Mouse (Mus musculus) adrenal gland, adult 2 months (tissue): ENCODE measurements at regions not wholly inside any gene's neighbourhood (a gene's known extent, or its start where the extent isn't known, plus 50 kb on each side); places are given as distances from the start of the nearest gene placed in this dataset.

Experiments
- DNase-seq: peaks from one replicate; pipeline ENCODE4 v3.0.0; 2021

GRCm38 (mm10) chr2:148107607-148108115 is 60.9 kb upstream of the Foxa2 start:
- no peak for DNase-seq

- no peak for DNase-seq
Measured at GRCm38 (mm10) chr2:148110149-148110548, 63.4 kb upstream of the Foxa2 start.

DNA sequence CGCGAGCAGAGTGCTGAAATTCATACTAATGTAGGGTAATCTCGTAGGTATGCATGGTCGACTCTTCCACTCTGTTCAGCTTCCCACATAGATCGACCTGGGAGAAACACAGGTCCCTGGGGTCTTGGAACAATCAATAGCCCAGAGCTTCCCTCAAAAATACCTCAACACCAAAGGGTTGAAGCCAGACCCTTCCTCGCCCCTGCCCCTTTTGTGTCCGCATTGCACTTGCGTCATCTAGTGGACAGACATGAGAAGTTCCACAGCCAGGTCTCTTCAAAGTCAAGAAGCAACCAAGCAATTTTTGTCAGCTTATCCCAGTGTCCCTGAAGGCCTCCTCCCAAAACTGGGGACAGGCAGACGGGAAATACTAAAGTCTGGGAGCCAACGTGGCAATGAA is 65.1 kb upstream of the Foxa2 start:
- DNase-seq, result no peak

DNA sequence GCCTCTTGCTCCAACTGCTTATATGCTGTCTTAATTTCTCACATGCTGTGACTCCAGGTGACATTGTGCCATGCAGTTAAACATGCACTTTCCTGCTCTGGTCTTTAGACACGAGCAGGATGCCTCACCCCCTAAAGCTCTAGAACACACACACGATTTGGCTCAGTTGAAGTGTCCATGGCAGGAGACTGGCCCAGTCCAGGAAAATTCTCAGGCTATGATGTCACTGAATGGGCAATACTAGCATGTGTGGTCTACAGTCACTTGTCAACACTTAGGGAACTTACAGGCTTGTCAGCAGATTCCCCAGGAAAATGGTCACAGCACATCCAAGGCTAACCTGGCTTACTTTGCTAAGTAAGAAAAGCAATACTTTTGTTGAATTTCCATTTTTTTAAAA is 66.4 kb upstream of the Foxa2 start:
- no peak for DNase-seq

DNA sequence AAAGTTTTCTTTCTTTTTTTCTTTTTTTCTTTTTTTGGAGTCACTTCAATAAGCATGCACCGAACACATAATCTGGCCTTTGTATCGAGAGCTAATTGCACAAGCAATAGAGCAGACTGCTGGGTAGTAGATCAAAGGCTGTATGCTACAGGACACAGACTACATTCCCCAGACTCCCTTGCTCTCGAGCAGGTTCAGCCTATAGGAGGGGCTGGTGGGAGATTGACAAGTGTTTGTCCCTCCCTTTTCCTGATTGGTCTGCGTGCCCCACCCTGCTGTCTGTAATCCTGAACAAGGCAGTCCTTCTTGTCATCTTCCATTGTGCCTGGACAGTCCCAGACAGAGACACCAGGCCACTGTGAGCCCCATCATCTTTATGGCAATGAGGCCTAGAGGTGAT is 67.8 kb upstream of the Foxa2 start:
- DNase-seq, result no peak

GRCm38 (mm10) chr2:148116033-148116790 is 69.4 kb upstream of the Foxa2 start:
- no peak for DNase-seq

GRCm38 (mm10) chr2:148117420-148117819 is 70.7 kb upstream of the Foxa2 start:
- no peak for DNase-seq

DNA sequence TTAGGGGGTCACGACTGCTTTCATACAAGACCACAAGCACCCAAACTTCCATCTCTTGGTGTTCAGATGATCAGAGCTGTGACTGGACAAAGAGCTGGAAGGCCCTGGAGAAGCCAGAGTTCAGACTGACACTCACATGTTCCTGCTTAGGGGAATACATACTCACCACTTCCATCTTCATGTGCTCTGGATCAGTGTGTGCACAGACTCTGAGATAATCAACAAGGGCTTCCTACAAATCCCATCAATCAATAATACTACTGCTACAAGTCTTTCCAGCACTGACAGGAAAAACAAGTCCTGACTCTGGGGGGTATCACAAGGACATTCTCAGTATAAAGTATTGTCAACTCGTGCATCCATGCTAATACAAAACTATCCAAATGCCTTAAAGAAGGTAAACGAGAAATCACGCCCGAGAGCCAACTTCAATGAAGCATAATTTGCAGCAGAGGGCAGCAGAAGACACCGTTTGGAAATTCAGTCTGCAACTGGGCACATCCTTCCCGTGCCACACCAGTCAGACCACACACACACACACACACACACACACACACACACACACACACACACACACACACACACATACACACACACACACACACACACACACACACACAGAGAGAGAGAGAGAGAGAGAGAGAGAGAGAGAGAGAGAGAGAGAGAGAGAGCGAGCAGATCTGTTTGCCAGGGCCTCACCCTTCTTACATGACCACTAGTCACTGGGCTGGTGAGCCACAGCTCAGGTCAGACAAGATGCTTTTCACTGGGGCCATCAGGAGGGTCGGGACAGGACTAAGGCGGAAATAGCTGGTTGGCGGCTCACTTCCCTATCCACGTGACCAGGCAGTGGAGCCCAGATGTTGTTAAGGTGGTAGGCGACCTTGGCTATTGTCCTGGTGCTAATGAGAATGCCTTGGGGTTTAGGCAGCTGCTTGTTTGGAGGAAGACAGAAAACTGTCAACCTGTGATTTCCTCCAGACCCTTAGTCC is 75.4 kb upstream of the Foxa2 start:
- DNase-seq, result peak; percentile 34

- no peak for DNase-seq
Measured at GRCm38 (mm10) chr2:148123780-148124179, 77.0 kb upstream of the Foxa2 start.

- DNase-seq, result peak; percentile 19
Measured at GRCm38 (mm10) chr2:148133811-148134210, 87.0 kb upstream of the Foxa2 start.

DNA sequence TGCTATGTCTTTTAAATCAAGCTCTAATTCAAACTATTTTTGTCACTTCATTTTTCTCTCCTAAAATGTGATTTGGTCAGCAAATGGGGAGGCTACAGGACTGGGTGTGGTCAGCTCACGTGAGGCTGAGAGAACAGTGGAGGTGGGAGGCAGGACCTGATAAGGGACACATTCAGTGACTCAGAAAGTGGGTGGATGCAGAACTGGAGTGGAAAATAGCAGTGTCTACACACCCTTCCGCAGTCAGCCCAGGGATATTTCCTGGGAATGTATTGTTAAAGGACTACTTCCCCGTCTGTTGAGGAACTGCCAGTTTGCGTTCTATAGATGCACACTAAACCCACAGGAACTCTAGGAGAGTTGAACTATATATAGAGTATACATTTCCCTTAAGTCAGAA is 95.2 kb upstream of the Foxa2 start:
- peak; percentile 16 for DNase-seq

DNA sequence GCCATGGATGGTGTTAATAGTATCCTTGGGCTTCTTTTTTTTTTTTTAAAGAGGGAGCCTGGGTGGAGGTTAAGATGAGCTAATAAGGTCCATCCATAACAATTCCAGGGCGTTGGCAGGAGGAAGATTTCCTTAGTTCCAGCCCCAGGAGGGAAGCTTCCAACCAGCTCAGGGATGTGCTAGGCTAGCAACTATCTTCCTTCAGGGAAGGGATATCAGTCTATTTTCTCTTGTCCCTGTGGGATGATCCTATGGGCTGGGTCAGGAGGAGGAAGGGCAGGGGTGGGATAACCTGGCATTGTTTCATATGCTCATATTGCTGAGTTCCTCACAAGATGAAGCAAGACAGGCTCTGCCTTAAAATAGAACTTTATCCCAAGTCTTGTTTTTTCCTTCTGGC is 98.0 kb upstream of the Foxa2 start:
- DNase-seq, result peak; percentile 25

DNA sequence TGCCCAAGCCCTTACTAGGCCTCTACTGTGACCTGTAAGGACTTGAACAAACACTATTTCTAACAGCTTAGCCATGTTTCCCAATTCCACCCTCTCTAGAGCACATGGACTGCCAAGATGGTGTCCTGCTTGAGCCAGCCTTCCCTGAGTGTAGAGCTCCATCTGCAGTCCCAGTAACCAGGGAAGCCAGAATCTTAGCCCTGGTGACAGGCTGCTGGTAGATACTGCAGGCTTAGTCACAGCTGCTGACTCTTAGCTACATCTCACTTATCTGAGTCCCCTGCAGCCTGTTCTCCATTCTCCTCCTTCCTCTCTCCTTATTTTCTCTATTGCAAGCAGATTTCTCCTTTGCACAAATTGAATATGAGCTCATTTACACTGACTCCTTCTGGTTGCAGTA is 101.5 kb upstream of the Foxa2 start:
- no peak for DNase-seq

DNA sequence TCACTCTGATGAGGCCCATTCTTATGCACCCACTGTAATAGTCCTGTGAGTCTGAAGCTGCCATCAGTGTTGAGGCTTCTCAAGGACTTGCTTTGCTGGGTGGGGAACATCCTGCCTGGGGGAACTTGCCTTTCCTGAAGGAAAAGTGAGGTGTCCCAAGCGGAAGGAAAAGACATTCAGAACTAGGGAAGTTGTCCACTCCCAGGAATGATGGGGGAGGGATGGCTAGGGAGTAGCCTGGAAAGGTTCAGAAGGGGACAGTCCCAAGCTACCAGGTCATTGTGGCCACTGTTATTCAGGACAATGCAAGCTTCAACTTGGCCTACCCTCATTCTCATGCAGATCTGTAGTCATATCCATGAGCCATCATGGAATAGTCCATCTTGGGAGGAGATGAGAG is 102.7 kb upstream of the Foxa2 start:
- DNase-seq, result peak; percentile 35

GRCm38 (mm10) chr2:148153513-148154271 is 106.9 kb upstream of the Foxa2 start:
- DNase-seq, result no peak

GRCm38 (mm10) chr2:148156122-148156521 is 109.4 kb upstream of the Foxa2 start:
- no peak for DNase-seq

DNA sequence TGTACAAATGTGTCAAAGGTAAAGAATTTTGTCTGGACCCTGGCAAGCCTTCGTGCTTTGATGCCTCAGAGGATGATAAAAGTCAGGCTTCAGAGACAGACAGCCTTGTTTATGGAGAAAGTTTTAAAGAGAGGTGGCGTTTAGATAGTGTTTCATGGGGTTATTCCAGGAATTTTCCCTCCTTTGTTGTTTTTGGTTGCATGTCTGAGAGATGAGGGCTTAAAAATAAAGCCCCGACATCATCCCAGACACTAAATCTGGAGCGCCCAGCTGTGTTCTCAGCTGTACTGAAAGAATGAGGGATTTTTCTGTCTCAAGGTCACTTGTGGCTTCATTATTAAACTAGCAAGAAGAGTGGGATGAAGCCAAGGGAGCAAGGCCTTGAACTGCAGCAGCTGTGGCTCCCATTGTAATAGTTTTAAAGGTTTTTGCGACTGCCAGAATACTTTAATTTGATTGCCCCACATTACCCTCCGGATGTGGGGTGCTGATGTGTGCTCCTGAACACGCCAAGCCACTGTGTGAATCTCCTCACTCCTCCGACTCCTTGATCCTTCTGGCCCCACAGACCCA is 112.3 kb upstream of the Foxa2 start:
- DNase-seq, result peak; percentile 7

DNA sequence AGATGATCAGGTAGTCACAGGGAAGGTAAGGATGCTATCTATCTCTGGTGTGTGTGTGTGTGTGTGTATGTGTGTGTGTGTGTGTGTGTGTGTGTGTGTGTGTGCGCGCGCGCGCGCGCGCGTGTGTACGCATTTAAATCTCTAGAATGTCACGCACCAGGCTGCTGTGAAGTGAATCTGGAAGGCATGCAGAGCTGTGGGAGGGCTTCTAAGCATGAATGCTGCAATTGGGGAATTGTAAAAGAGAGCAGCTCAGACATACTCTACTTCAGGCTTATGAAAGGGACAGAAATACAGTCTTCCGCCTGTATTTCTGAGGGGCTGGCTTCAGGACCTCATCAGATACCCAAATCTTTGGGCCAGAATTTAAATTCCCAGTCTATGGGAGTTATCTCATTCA is 114.2 kb upstream of the Foxa2 start:
- DNase-seq, result no peak

DNA sequence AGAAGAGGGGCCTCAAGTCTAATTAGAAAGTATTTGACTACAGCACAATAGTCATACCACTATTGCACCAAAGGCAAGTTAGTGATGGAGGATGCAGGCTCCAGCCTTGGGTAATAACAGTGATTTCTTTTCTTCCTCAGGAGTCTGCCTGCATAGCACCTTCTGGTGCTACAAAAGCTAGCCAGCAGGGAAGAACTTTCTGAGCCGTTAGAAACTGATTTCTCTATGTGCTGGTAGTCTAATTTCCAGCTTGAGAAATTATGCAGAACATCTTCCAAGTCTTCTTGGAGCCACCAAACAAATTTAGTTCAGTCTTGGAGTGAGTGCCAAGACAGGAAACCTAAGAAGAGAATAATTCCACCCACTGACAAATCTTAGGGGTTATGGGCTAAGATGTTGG is 115.2 kb upstream of the Foxa2 start:
- DNase-seq, result no peak

GRCm38 (mm10) chr2:148162562-148162961 is 115.8 kb upstream of the Foxa2 start:
- DNase-seq, result no peak

- peak; percentile 52 for DNase-seq
Measured at GRCm38 (mm10) chr2:148171113-148171512, 124.3 kb upstream of the Foxa2 start.

DNA sequence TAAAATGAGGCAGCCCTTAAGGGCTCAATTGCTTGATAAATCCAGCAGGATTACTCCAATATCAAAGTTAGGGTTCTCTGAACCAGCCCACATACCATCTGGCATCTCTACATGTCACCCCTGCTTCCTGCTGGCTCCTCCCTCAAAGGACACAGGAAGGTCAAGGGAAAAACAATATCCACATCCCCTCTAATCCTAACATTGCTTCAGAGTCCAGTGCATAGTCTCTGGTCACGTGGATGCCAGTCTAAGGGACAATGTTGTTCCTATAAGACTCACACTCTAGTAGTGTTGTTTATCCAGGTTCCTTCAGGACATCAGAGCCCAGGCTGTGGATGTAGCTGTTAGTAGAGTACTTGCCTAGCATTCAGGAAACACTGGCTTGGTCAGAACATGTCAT is 124.9 kb upstream of the Foxa2 start:
- peak; percentile 28 for DNase-seq
